Mouse (Mus musculus) gastrocnemius, postnatal 10 days (tissue): ENCODE measurements around the gene Dgcr6. TPM values are rescaled to one million over a fixed set of nuclear protein-coding genes. Genes with fewer than 3 reads are reported as not detected.

Source experiments
- DNase-seq: peaks from one replicate; pipeline ENCODE4 v3.0.0; 2021; ENCODE audit warnings: mixed read lengths
- total RNA-seq, 2 experiments: library from RNA; stranded (reverse); gene quantifications; 2 replicates each; pipeline ENCODE4 v1.2.3; 2021

Dgcr6 gene
- total RNA-seq, 2 experiments from 2014 or later: 25.8 to 28.8 TPM

DNA sequence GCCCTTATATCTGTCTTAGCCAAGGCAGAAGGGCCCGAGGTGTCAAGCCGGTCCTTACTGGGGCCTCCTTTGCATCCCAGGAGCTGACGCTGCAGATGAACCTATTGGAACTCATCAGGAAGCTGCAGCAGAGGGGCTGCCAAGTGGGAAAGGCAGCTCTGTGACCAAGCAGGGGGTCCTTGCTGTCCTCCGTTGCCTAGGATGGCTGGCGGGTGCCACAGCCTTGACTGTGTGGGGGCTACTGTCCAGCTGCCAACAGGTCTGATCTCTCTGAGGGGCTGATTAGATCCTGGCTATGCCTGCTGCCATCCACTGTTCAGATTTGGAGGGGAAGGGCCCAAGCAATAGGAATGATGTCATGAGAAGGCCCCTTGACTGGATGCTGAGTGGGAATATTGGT lies 18.1 kb downstream of the Dgcr6 start:
- DNase-seq: no peak

- DNase-seq: no peak
Observed at GRCm38 (mm10) chr16:18072089-18072488, 19.4 kb downstream of the Dgcr6 start.

GRCm38 (mm10) chr16:18073259-18073962 lies 20.8 kb downstream of the Dgcr6 start:
- DNase-seq: no peak

GRCm38 (mm10) chr16:18074611-18075010 lies 22.0 kb downstream of the Dgcr6 start:
- no peak for DNase-seq

DNA sequence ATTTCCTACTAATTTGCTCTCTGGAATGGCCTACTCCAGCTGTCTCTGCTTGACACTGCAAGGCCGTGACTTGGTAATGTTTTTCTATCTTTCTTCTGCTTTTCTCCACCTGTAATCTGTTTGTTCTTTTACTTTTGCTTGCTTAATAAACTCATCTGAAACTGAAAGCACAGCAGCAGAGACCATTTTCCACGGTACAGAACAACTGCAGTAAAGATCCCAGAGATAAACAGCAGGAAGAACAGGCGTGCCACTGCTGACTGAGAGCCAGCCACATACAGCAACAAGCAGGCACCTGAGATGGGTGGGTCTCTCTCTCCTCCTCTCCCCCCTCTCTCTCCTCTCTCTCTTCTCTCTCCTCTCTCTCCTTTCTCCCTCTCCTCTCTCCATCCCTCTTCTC lies 22.5 kb downstream of the Dgcr6 start:
- no peak for DNase-seq

DNA sequence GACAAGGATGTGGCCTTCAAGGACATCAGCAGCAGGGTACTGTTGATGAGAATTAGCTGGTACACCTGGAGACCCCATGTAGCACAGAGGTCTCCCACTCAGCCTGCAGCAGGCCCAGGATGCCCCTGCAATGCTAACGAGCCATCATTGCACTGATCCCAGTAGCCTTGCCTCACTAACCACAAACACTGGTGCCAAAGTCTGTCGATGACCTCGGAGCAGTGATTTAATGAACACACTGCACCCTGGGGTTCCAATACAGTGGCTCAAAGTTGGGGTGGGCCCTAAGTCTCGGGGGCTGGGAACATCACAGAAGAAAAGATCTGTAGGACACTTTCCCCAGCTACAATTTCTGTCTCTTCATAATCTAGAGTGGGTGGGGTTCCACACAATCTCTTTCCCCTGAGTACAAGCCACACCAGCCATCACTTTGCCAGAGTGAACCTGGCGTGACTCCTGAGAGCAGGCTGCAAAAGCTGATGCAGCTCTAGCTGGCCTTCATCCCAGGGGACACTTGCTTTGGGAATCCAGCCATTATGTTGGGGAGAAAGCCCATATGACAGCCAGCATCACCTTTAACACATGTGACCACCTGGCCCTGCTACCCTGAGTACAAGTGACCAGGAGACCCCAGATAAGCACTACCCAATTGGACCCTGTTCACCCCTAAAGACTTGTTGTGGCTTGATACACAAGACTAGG lies 25.8 kb downstream of the Dgcr6 start:
- no peak for DNase-seq

GRCm38 (mm10) chr16:18079300-18079699 lies 26.6 kb downstream of the Dgcr6 start:
- DNase-seq: no peak

GRCm38 (mm10) chr16:18080171-18080570 lies 27.5 kb downstream of the Dgcr6 start:
- DNase-seq: no peak

DNA sequence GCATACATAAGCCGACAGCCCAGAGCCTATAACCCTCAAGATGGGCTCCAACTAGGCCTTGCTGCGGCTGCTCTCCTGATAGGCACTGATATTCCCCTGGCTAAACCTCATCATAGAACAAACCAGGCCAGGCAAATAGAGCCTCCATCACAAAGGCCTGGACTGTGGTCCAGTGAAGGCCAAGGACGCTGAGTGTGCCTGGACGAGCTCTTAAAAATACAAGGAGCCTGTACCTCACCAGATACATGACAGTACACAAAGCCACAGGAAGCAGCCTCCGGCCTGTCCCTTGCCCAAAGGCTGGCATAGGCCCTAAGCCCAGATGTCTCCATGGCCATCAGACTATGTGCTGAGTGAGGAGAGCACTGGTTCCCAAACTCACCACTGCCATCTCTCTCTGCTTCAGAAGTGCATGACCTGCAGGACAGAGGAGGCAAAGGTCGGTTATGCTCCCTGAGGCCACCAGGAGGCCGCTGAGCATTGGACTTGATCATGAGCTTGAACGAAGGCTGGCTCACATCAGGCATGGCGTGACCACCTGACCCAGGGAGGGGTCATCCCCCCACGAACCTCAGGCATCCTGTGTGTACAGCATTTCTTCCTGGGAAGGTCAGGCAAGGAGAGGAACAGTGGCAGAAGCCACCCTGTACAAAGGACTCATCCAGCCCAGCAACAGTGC lies 28.6 kb downstream of the Dgcr6 start:
- no peak for DNase-seq

DNA sequence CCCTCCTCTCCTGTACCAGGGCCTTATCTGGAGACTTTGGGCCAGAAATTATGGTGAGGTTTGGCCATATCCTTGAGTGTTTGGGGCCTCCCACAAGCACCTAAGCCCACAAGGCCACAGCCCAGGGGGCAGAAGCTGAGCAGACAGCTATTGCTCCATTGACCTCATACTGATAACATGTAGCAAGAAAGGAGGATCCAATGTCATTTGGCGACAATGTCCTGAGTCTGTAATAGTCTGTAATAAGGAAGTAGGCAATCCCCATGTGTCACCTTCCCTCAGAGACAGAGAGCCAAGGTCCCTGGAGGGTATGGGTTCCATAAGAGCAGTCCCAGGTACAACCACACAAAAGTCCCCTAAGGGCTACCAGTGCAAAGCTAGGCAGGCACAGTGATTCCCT lies 29.6 kb downstream of the Dgcr6 start:
- no peak for DNase-seq

GRCm38 (mm10) chr16:18083231-18083951 lies 30.7 kb downstream of the Dgcr6 start:
- peak; percentile 40 for DNase-seq

- no peak for DNase-seq
Observed at GRCm38 (mm10) chr16:18084262-18084661, 31.6 kb downstream of the Dgcr6 start.

DNA sequence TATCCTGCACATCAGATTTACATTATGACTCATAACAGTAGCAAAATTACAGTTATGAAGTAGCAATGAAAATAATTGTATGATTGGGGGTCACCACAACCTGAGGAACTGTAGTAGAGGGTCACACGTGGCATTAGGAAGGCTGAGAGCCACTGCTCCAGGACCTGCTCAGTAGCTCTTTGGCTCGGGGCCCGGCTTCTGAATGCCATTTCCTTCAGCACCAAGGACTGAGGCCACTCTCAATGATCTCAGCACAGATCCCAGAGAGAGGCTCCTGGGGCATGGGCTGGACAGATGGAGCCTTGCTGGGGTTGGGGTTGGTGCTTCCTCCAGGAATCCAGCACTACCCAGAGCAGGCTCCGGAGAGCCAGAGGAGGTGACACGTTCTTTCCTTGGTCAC lies 34.4 kb downstream of the Dgcr6 start:
- DNase-seq: no peak

GRCm38 (mm10) chr16:18096348-18096747 lies 43.7 kb downstream of the Dgcr6 start:
- no peak for DNase-seq

GRCm38 (mm10) chr16:18102816-18103215 lies 50.2 kb downstream of the Dgcr6 start:
- DNase-seq: no peak

DNA sequence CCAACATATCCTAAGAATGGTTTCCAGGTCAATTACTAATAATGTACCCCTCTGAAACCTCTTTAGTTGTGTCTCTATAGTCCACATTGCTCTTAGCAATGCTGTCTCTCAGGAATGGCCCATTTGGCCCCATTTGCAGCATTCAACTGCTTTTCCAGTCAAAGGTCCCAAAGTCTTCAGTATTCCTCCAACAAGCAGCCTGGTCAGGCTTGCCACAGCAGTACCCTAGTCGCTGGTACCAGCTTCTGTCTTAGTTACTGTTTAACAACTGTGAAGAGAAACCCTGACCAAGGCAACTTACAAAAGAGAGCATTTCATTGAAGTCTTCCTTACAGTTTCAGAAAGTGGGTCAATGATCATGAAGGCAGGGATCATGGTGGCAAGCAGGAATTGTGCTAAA lies 50.7 kb downstream of the Dgcr6 start:
- DNase-seq: no peak

DNA sequence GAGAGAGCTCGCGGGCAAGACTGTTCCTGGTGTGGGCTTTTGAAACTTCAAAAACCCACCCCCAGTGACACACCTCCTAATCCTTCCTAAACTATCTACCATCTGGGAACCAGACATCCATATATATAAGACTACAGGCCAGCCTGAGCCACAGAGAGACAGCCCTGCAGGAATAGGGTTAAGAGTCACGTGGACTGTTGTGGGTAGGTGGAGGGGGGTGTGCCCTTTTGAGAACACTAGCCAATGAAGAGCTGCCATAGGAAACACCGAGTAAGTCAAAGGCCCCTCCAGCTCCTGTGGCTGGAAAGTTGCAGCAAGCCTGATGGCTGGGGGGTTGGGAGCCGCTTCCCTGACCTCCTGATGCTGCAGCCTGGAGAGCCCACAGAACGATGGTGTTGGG lies 51.1 kb downstream of the Dgcr6 start:
- DNase-seq: no peak

DNA sequence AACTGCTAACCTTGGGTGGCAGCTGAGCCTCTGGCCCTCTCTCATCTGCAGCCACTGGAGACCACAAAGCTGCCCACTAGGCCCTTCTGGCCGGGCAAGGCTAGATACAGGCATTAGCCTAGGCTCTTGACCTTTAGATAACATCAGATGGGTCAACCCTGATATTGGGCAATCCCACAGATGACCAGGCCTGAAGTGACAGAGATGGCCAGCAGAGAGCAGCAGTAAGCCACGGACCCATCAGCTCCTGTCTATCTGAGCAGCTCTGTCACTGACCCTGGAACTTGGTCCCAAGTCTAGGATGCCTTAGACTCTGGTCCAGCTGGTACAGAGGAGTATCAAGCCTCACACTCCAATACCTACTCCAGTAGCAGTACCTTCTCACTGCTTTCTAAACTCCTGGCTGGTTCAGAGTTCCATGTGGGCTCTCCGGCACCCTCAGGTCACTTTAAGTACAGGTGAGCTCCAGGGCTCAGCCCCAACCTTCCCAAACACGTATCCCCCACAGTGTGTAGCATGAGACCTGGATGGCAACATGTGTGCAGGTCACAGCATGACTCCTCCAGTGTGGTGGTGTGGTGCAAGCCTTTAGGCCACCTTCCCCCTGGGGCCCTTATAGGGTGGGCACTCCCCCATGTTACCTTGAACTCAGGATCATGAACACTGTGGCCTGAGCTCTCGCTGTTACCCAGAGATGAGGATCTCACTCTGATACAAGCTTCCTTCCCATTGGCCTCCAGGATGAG lies 55.7 kb downstream of the Dgcr6 start:
- peak; percentile 64 for DNase-seq

DNA sequence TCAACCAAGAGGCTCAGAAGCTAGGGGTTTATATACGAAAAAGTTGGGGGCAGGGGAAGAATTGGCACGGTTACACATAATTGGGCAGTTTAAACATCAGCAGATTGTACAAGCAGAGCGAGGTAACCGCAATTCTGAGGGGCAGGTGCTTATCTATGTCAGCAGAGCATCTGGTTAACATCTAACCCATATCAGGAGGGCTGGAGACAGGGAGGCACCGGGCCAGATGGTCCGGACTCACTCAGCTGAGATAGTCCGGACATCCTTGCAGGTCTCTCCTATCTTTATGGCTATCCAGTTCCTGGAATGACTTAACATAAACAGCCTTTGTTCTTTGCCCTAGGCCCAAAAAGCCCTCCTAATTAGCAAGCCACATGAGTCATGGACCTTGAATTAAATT lies 58.4 kb downstream of the Dgcr6 start:
- DNase-seq: no peak

- DNase-seq: no peak
Observed at GRCm38 (mm10) chr16:18116467-18116866, 63.8 kb downstream of the Dgcr6 start.

DNA sequence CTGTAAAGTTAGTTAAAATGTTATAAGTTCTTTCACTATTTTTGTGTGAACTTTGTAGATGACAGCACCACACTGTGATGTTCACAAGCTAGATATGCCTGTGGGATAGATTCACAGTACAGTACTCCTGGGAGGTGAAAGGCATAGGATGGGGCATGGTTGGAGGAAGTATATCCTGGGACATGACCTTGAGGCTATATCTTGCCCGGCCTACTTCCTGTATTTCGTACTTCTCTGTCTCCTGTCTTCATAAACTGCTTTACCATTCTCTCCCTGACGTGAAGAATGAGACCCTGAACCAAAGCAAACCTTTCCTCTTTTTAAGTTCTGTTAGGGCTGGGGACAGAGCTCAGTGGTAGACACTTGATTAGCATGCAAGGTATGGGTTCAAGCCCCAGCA lies 65.6 kb downstream of the Dgcr6 start:
- DNase-seq: no peak
